Mouse (Mus musculus) limb, embryonic 13.5 days (tissue): Measurements from ENCODE around the gene Tacc3. TPM values are rescaled to one million over a fixed set of nuclear protein-coding genes. Genes with fewer than 3 reads are reported as not detected.

Experiments
- ATAC-seq: fragments of 200-750 bp; cut with Nextera tagmentation; 2 replicates; pipeline ENCODE4 v1.8.0; 2017; ENCODE audit warnings: low read depth, moderate number of reproducible peaks, moderate TSS enrichment; ENCODE audit not compliant: low FRiP score
- H3K27ac ChIP-seq: fragments of 300-500 bp; sonication (generic); 2 replicates; pipeline ENCODE4 v1.5.1; 2015; ENCODE audit warnings: inconsistent platforms, mild to moderate bottlenecking, moderate library complexity
- H3K27me3 ChIP-seq: fragments of 300-500 bp; sonication (generic); 2 replicates; pipeline ENCODE4 v1.6.1; 2015; ENCODE audit warnings: mild to moderate bottlenecking, inconsistent platforms
- H3K36me3 ChIP-seq: fragments of 300-500 bp; sonication (generic); 2 replicates; pipeline ENCODE4 v1.6.1; 2015; ENCODE audit warnings: inconsistent platforms, mild to moderate bottlenecking, moderate library complexity
- H3K4me1 ChIP-seq: fragments of 300-500 bp; sonication (generic); 2 replicates; pipeline ENCODE4 v1.6.1; 2015; ENCODE audit warnings: inconsistent platforms
- H3K4me2 ChIP-seq: fragments of 300-500 bp; sonication (generic); replicated peaks from 2 replicates; pipeline ENCODE4 v1.6.1; 2015; ENCODE audit warnings: inconsistent platforms, mild to moderate bottlenecking, moderate library complexity
- H3K4me3 ChIP-seq: fragments of 300-500 bp; sonication (generic); 2 replicates; pipeline ENCODE4 v1.5.1; 2015; ENCODE audit warnings: moderate library complexity, mild to moderate bottlenecking, inconsistent platforms
- H3K9ac ChIP-seq: fragments of 300-500 bp; sonication (generic); 2 replicates; pipeline ENCODE4 v1.6.1; 2015; ENCODE audit warnings: mild to moderate bottlenecking, inconsistent platforms
- H3K9me3 ChIP-seq: fragments of 300-500 bp; sonication (generic); 2 replicates; pipeline ENCODE4 v1.6.1; 2016; ENCODE audit warnings: inconsistent platforms
- WGBS: fragments of 180-500 bp; shearing (Covaris S2); methylation state at CpG from one replicate; pipeline ENCODE4 v1.1.7; 2015; 5-methylcytosine and 5-hydroxymethylcytosine counted together
- polyA plus RNA-seq: library from polyadenylated mRNA; unstranded; fragments of >200 nt; fragmentation: Nextera tagmentation; extraction: Ambion mirVana; gene quantifications from 2 replicates; pipeline ENCODE4 v1.2.1, GENCODE M21; 2015

Tacc3 gene
- polyA plus RNA-seq, 1 experiment from 2014 or later = 197 TPM

DNA sequence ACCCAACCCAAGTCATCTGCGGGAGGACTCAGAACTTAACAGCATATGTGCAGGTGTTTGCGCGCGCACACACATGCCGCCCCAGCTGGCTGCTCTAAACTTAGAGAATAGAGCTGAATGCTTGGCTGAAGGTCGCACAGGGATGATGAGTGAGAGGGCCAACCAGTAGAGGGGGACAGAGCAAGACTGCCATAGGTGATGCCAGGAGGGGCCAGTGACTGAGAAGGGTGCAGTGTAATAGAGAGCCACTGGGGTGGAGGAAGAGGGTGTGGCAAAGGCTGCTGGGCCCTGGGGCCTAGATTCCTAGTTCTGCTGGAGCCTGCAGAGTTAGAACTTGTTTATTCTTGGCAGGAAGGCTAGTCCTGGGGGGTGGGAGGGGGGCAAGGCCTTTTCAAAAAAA, 58.5 kb downstream of the Tacc3 start:
- WGBS = 64% methylated on average over 6 of the region's 6 CpGs
- no peak overlapping the region for H3K4me2 ChIP-seq
- no peaks in the 10 kb centered on the region for H3K36me3 ChIP-seq
- no peak overlapping the region for H3K4me3 ChIP-seq
- H3K9me3 ChIP-seq = no peaks in the 10 kb centered on the region
- H3K27me3 ChIP-seq = peaks cover 15% of the 10 kb centered on the region
- peak overlapping the region; percentile 67; the same call in 1 of the 2 replicates for H3K27ac ChIP-seq
- ATAC-seq = 0 out of 2 replicates have a peak, but pooled peaks have one; percentile 30
- H3K4me1 ChIP-seq = peaks cover 21% of the 10 kb centered on the region
- no peak overlapping the region for H3K9ac ChIP-seq

DNA sequence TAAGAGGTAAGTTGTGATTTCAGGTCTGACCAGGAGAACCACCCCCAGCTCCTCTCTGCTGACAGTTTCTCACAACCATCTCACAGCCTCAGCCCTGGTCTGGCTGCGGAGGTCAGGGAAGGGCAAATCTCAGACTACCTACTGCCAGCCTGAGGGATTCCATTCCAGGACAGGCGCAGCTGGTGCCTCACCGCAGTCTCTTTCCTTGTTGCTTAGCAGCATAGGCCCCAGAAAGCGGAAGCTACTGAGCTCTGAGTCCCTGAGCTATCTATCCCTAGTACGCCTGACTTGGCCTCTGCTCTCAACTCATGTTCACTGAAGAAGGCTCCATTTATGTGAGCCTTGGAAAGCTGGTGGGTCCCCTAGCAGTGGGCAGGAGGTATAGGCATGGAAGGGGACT, 60.5 kb downstream of the Tacc3 start:
- H3K27me3 ChIP-seq = peaks cover 22% of the 10 kb centered on the region
- ATAC-seq = no peak
- H3K9ac ChIP-seq = no peak overlapping the region
- H3K9me3 ChIP-seq = no peaks in the 10 kb centered on the region
- H3K4me3 ChIP-seq = no peak overlapping the region
- H3K4me2 ChIP-seq = no peak overlapping the region
- WGBS = 69% methylated on average over 5 of the region's 5 CpGs
- no peak overlapping the region for H3K27ac ChIP-seq
- H3K36me3 ChIP-seq = no peaks in the 10 kb centered on the region
- H3K4me1 ChIP-seq = peaks cover 34% of the 10 kb centered on the region

DNA sequence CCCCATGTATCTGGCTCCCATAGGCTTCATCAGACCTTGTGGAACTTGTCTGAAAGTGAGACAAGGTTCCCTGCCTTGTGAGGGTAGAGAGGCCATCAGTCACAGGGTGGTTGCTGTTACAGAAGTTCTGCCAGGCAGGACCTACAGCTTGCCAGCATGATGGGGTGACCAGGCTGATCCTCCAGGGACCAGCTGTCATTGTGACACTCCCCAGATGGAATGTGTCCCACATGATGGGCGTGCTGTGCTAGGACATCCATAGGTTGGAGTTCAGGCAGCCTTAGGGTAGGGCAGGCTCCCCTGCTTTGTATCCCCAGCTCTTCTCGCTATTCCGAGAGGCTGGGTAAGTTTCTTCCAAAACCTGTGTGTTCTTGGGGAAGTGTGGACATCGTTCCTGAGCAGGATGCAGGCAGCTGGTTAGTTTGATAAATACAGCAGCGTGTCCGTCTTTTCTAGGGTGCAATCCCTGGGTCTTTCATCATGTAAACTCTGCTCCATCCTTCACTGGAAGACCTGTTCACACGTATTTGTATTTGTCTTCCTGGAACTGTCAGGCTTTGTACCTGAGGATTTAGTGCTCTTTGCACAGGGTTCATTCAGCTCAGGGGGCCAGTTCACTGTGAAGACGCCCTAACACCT, 63.0 kb downstream of the Tacc3 start:
- no peaks in the 10 kb centered on the region for H3K36me3 ChIP-seq
- peak overlapping the region; percentile 10; the same call in 1 of the 2 replicates for H3K27ac ChIP-seq
- no peak for ATAC-seq
- H3K4me3 ChIP-seq = peak overlapping the region; percentile 81
- H3K4me2 ChIP-seq = peak overlapping the region; percentile 98
- H3K9ac ChIP-seq = peak overlapping the region; percentile 90
- H3K4me1 ChIP-seq = peaks cover 52% of the 10 kb centered on the region
- H3K27me3 ChIP-seq = peaks cover 45% of the 10 kb centered on the region
- 11% methylated on average over 8 of the region's 8 CpGs for WGBS
- no peaks in the 10 kb centered on the region for H3K9me3 ChIP-seq

DNA sequence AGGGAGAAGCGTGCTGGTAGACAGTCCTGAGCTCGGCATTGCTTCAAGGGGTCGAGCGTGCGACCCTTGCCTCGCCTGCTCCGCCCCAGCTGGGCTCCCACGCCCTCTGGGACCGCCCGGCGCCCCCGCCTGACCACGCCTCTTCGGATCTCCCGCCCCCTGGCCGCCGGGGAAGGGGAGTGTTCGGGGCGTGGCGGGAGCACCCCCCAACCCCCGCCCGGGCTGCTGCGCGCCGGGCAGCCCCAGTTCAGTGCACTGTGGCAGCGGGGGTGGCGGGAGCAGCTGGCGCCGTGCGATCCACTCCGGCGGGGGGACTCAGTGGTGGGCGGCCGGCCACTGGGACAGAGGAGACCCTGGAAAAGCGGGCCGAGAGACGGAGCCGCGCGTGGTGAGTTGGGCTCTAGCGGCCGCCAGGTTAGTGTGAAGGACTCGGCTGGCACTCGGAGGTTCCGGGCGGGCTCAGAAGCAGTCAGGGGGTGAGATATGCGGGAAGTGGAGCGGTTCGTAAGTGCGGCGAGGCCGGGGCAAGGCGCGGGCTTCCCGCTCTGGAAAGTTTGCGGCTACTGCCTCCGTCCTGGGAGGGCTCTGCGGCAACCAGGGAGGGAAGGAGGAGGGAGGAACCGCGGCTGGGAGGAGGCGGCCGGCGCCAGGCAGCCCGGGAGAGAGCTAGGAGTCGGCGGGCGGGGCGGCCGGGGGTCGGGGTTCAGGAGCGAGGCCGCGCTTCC, 63.8 kb downstream of the Tacc3 start, which contains the start of gene Fgfr3:
TSS of gene Fgfr3 (plus strand) at position 134 of the 725 bp plus-strand sequence.
- no peaks in the 10 kb centered on the region for H3K36me3 ChIP-seq
- H3K27me3 ChIP-seq = peaks cover 51% of the 10 kb centered on the region
- peak within 1 kb of the TSS; percentile 90 for H3K9ac ChIP-seq
- peak; percentile 81 for ATAC-seq
- H3K27ac ChIP-seq = peak within 1 kb of the TSS; percentile 84
- H3K9me3 ChIP-seq = no peaks in the 10 kb centered on the region
- H3K4me3 ChIP-seq = peak within 1 kb of the TSS; percentile 81
- peak within 1 kb of the TSS; percentile 98 for H3K4me2 ChIP-seq
- under 1% methylated on average over 71 of the region's 73 CpGs for WGBS
- peaks cover 46% of the 10 kb centered on the region for H3K4me1 ChIP-seq

DNA sequence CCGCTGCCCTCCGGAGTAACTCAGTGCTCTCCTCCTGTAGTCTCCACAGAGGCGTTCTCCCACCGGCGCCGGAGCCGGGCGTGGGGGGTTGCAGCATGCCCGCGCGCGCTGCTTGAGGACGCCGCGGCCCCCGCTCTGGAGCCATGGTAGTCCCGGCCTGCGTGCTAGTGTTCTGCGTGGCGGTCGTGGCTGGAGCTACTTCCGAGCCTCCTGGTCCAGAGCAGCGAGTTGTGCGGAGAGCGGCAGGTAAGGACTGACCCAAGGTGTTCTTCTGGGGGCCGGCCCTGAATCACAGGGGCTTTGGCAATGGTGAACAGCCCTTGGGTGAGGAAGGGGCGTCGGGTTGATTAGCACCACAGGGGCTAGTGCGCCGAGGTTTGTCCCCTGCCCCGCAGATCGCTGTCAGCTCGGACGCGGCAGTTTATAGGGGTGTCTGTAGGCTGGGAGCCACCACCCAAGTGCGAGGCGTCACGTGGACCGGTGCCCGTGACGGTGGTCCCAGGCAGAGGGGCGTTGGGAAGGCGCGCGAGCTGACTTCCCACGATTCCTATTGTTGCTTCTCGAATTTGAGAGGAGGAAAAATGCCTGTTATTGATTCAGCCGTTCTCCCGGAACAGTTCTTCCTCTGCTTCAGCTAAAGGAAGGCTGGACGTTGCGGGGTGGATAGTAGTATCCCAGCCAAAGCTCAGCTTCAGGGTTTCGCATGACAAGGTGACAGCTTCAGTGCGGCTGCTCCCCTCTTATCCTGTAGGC, 64.5 kb downstream of the Tacc3 start:
- ATAC-seq = no peak
- Histone ChIP-seq H3K27ac (peak overlapping the region; percentile 84), H3K9me3 (no peaks in the 10 kb centered on the region), H3K4me1 (peaks cover 41% of the 10 kb centered on the region), H3K9ac (peak overlapping the region; percentile 90), H3K36me3 (peaks cover 2% of the 10 kb centered on the region; the same call in 1 of the 2 replicates), H3K27me3 (peaks cover 53% of the 10 kb centered on the region), H3K4me3 (peak overlapping the region; percentile 81), H3K4me2 (peak overlapping the region; percentile 98)
- WGBS = under 1% methylated on average over 53 of the region's 53 CpGs

DNA sequence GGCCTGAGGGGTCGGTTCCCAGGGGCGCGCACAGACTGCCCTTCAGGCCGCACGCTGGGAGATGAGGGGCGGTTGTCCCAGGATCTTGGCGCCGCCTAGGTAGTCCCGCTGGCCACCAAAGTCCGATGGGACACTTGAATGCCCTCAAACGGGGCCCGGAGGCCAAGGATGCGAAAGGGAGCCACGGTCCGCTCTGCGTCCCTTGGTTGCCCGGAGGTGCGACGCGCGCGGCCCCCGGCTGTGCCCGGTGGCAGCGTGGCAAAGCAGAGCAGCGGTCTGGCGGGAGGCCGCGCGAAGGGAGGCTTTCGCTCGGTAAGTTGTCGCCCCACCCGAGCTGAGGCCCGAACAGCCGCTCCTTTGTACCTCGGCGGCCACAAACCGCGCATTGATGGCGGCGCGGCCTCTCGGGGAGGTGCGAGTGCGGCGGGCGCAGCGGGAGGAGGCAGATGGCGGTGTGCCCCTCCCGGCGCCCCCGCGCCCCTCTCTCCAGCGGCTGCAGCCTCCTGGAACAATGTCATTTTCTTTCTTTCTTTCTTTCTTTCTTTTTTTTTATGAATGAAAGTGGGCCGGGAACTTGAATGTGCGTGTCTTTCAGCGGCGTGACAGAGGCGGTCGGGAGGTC, 65.2 kb downstream of the Tacc3 start:
- Histone ChIP-seq H3K27ac (peak overlapping the region; percentile 84), H3K4me2 (peak overlapping the region; percentile 98), H3K9me3 (no peaks in the 10 kb centered on the region), H3K9ac (peak overlapping the region; percentile 90), H3K27me3 (peaks cover 60% of the 10 kb centered on the region), H3K4me3 (peak overlapping the region; percentile 81), H3K36me3 (peaks cover 9% of the 10 kb centered on the region; the same call in 1 of the 2 replicates), H3K4me1 (peaks cover 41% of the 10 kb centered on the region)
- no peak for ATAC-seq
- WGBS = under 1% methylated on average over 61 of the region's 61 CpGs

DNA sequence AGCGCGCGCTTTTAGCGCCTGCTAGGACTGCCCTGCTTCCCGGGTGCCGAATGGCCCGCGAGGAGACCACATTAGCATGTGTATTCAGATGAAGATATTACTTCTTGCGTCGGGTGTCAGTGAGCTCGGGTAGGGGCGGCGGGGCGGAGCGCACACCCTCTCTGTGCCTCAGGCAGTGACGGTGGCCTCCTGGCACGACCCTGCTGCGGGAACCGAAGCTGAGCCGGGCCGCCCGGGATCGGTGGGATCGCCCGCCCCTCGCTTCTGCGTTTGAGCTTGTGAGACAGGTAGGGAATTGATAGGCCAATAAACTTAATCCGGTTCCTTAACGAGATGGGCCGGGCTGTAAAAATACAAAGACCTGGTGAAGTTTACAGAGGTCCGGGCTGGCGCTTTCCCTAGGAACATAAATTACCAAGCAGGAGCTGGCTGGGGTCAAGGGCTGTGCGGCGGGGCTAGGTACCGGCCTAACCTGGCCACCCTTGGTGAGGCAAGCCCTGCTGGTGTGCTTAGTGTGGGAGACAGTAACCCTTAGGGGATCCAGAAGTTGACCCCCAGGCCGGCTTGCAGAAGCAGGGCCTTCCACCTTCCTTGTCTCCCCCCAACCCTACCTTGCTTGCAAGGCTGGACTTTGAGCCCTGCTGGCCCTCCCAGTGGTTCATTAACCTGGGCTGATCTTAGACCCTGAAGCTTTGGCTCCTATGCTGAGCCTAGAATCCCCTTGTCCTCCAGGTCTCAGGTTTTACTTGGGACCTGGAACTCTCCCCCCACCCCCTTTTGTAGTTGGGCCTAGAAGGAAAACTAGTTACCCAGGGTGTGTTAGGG, 65.9 kb downstream of the Tacc3 start:
- Histone ChIP-seq H3K9me3 (no peaks in the 10 kb centered on the region), H3K36me3 (peaks cover 11% of the 10 kb centered on the region; the same call in 1 of the 2 replicates), H3K4me1 (peaks cover 41% of the 10 kb centered on the region), H3K27me3 (peaks cover 62% of the 10 kb centered on the region), H3K4me2 (peak overlapping the region; percentile 98), H3K27ac (peak overlapping the region; percentile 84), H3K4me3 (peak overlapping the region; percentile 81), H3K9ac (peak overlapping the region; percentile 90)
- no peak for ATAC-seq
- 1% methylated on average over 36 of the region's 36 CpGs for WGBS

DNA sequence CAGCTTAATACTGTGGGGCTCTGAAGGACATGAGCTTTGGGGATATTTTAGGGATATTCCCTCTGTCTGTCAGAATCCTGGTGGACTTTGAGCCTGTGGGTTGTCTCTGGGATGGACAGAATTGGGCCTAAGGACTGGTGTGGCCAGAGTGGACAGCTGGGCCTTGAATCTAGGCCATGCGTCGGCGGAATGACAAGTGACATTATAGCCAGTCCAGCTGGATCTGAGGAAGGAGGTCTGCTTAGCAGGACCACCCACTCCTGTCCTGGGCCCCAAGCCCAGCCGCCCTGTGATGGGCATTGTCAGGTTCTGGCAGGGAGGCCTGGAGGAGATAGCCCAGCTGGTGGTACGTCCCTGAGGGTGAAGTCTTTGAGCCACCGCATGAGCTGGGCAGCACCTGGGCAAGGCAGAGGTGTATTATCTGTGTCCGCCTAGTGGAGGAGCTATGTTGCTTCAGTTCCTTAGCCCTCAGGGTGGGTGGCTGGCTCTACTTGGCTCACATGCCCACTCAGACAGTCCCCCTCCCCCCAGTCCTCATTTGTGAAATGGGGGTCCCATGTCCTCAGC, 68.2 kb downstream of the Tacc3 start:
- Histone ChIP-seq H3K4me2 (peak overlapping the region; percentile 98), H3K4me1 (peaks cover 40% of the 10 kb centered on the region), H3K27me3 (peaks cover 53% of the 10 kb centered on the region), H3K36me3 (peaks cover 33% of the 10 kb centered on the region), H3K27ac (no peak overlapping the region), H3K9me3 (no peaks in the 10 kb centered on the region), H3K4me3 (peak overlapping the region; percentile 81; the same call in 1 of the 2 replicates), H3K9ac (no peak overlapping the region)
- ATAC-seq = no peak
- 91% methylated on average over 7 of the region's 7 CpGs for WGBS

DNA sequence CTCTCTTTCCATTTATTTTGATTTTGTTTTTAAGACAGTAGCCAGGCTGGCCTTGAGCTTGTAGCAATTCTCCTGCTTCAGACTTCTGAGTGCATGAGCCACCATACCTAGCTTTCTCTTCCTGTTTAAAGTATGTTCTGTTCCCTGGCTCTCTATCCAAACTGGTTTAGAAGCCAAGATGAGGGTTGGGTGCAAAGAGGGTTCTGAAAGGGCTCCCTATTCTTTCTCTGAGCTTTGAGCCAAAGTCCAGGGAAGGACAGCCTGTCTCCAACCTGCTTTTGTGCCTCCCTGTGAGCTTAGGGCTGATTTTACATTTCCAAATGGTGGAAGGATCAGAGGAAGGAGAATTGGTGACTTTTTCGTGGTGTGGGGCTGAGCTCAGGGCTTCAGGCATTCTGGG, 69.0 kb downstream of the Tacc3 start:
- no peak overlapping the region for H3K27ac ChIP-seq
- H3K9me3 ChIP-seq = no peaks in the 10 kb centered on the region
- H3K36me3 ChIP-seq = peaks cover 40% of the 10 kb centered on the region
- peaks cover 51% of the 10 kb centered on the region for H3K27me3 ChIP-seq
- no peak overlapping the region for H3K4me3 ChIP-seq
- H3K4me1 ChIP-seq = peaks cover 36% of the 10 kb centered on the region
- ATAC-seq = no peak
- H3K9ac ChIP-seq = no peak overlapping the region
- 0 out of 2 replicates have a peak overlapping the region, but pooled peaks have one; percentile 98 for H3K4me2 ChIP-seq
- WGBS = 57% methylated on average over 1 of the region's 1 CpGs
